Mouse (Mus musculus) embryonic facial prominence, embryonic 14.5 days (tissue): ENCODE data around the gene Gm20388. TPM values are rescaled to one million over a fixed set of nuclear protein-coding genes. Genes with fewer than 3 reads are reported as not detected.

Experiments used
- ATAC-seq: fragments of 200-750 bp; cut with Nextera tagmentation; 2 replicates; pipeline ENCODE4 v1.8.0; 2017; ENCODE audit warnings: low read depth, moderate number of reproducible peaks, moderate TSS enrichment
- DNase-seq: peaks from one replicate; pipeline ENCODE4 v3.0.0-alpha.2; 2015; ENCODE audit warnings: low spot score
- H3K27ac ChIP-seq: fragments of 300-500 bp; sonication (generic); replicated peaks from 2 replicates; pipeline ENCODE4 v1.5.1; 2014; ENCODE audit warnings: low read depth, mild to moderate bottlenecking, low read length, moderate library complexity
- H3K27me3 ChIP-seq: fragments of 300-500 bp; sonication (generic); replicated peaks from 2 replicates; pipeline ENCODE4 v1.6.1; 2014; ENCODE audit warnings: low read length; ENCODE audit not compliant: control insufficient read depth, insufficient read depth
- H3K36me3 ChIP-seq: fragments of 300-500 bp; sonication (generic); 2 replicates; pipeline ENCODE4 v1.6.1; 2014; ENCODE audit warnings: low read length, mixed read lengths; ENCODE audit not compliant: control insufficient read depth, insufficient read depth
- H3K4me1 ChIP-seq: fragments of 300-500 bp; sonication (generic); 2 replicates; pipeline ENCODE4 v1.6.1; 2014; ENCODE audit warnings: antibody characterized with exemption, low read length; ENCODE audit not compliant: control insufficient read depth, insufficient read depth
- H3K4me2 ChIP-seq: fragments of 300-500 bp; sonication (generic); 2 replicates; pipeline ENCODE4 v1.6.1; 2014; ENCODE audit warnings: low read depth, mild to moderate bottlenecking, low read length, moderate library complexity, mixed read lengths
- H3K4me3 ChIP-seq: fragments of 300-500 bp; sonication (generic); 2 replicates; pipeline ENCODE4 v1.5.1; 2014; ENCODE audit warnings: low read depth, mild to moderate bottlenecking, low read length
- H3K9ac ChIP-seq: fragments of 300-500 bp; sonication (generic); 2 replicates; pipeline ENCODE4 v1.6.1; 2014; ENCODE audit warnings: low read depth, mild to moderate bottlenecking, low read length, moderate library complexity, mixed read lengths
- H3K9me3 ChIP-seq: fragments of 300-500 bp; sonication (generic); 2 replicates; pipeline ENCODE4 v1.6.1; 2016; ENCODE audit warnings: low read length; ENCODE audit not compliant: control insufficient read depth
- WGBS: fragments of 180-500 bp; shearing (Covaris S2); extraction: QIAGEN DNeasy Blood & Tissue Kit; methylation state at CpG from one replicate; pipeline ENCODE4 v1.1.7; 2014; 5-methylcytosine and 5-hydroxymethylcytosine counted together
- polyA plus RNA-seq: library from polyadenylated mRNA; unstranded; fragments of >200 nt; fragmentation: Nextera tagmentation; extraction: Ambion mirVana; gene quantifications from 2 replicates; pipeline ENCODE4 v1.2.1, GENCODE M21; 2014

Gene Gm20388
- polyA plus RNA-seq, 1 experiment from 2014 or later: not detected

- WGBS: 32% methylated on average over 16 of the region's 16 CpGs
- ATAC-seq: no peak
- DNase-seq: peak; percentile 11
Measured at GRCm38 (mm10) chr8:123478456-123479218, 3568.0 kb downstream of the Gm20388 start.

DNA sequence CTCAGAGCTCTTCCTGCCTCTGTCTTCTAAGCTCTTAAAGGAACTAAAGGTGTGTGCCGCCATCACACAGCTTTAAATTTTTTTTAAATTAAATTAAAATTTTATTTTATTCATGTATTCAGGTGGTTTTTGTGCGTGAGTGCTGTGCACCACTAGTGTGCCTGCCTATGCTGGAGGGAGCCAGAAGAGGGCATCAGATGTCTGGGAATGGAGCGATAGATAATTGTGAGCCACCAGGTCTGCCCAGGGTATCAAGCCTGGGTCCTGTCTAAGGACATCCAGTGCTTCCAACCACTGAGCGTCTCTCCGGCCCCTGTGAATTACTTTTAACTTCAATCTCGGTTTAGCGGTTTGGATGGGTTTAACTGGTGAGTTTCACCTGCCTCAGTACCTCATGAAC is 3572.0 kb downstream of the Gm20388 start:
- H3K27ac ChIP-seq: no peak overlapping the region
- no peak overlapping the region for H3K4me2 ChIP-seq
- no peaks in the 10 kb centered on the region for H3K27me3 ChIP-seq
- H3K36me3 ChIP-seq: peaks cover 60% of the 10 kb centered on the region
- peaks cover 8% of the 10 kb centered on the region; the same call in 1 of the 2 replicates for H3K4me1 ChIP-seq
- ATAC-seq: no peak
- WGBS: 93% methylated on average over 7 of the region's 7 CpGs
- H3K9ac ChIP-seq: no peak overlapping the region
- no peak overlapping the region for H3K4me3 ChIP-seq
- no peak for DNase-seq
- H3K9me3 ChIP-seq: no peaks in the 10 kb centered on the region

More at GRCm38 (mm10) chr8:123478456-123479218, 3568.0 kb downstream of the Gm20388 start:
- peaks cover 29% of the 10 kb centered on the region for H3K36me3 ChIP-seq
- H3K4me1 ChIP-seq: peaks cover 14% of the 10 kb centered on the region
- peak overlapping the region; percentile 79 for H3K4me2 ChIP-seq
- H3K9ac ChIP-seq: peak overlapping the region; percentile 84
- H3K4me3 ChIP-seq: peak overlapping the region; percentile 90
- peak overlapping the region; percentile 93 for H3K27ac ChIP-seq
- no peaks in the 10 kb centered on the region for H3K9me3 ChIP-seq
- no peaks in the 10 kb centered on the region for H3K27me3 ChIP-seq

- DNase-seq (no peak), ATAC-seq (no peak)
- H3K4me3 ChIP-seq: no peak overlapping the region
- H3K36me3 ChIP-seq: peaks cover 98% of the 10 kb centered on the region
- no peaks in the 10 kb centered on the region for H3K4me1 ChIP-seq
- no peak overlapping the region for H3K27ac ChIP-seq
- H3K4me2 ChIP-seq: no peak overlapping the region
- WGBS: 95% methylated on average over 15 of the region's 15 CpGs
- no peaks in the 10 kb centered on the region for H3K27me3 ChIP-seq
- no peak overlapping the region for H3K9ac ChIP-seq
- no peaks in the 10 kb centered on the region for H3K9me3 ChIP-seq
Measured at GRCm38 (mm10) chr8:123491280-123492075, 3580.8 kb downstream of the Gm20388 start.

- 94% methylated on average over 9 of the region's 9 CpGs for WGBS
- Histone ChIP-seq H3K27ac (no peak overlapping the region), H3K9me3 (no peaks in the 10 kb centered on the region), H3K9ac (no peak overlapping the region), H3K36me3 (peaks cover 97% of the 10 kb centered on the region), H3K4me2 (no peak overlapping the region), H3K4me1 (no peaks in the 10 kb centered on the region), H3K27me3 (no peaks in the 10 kb centered on the region), H3K4me3 (no peak overlapping the region)
- DNase-seq (no peak), ATAC-seq (no peak)
Measured at GRCm38 (mm10) chr8:123492898-123493297, 3582.3 kb downstream of the Gm20388 start.

DNA sequence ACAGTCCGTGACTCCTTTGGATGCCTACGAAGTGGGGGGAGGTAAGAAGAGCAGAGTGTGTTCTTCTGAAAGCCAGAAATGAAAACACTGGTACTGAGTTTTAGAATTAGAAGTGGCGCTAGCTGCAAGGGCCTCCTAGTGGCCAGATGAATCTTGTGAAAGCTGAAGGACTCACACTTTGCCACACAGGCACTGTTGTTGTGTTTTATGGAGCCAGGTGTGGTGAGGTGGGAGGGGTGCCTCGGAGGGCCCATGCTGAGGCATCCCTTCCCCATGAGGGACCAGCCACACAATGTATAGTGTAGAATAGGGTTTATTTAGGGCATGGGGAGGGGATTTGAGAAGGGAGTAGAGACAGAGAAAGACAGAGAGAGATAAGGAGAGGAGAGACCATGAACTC is 3587.1 kb downstream of the Gm20388 start:
- Histone ChIP-seq H3K4me3 (no peak overlapping the region), H3K36me3 (peaks cover 97% of the 10 kb centered on the region), H3K9ac (no peak overlapping the region), H3K4me2 (no peak overlapping the region), H3K4me1 (no peaks in the 10 kb centered on the region), H3K9me3 (no peaks in the 10 kb centered on the region), H3K27ac (no peak overlapping the region), H3K27me3 (no peaks in the 10 kb centered on the region)
- WGBS: 85% methylated on average over 4 of the region's 4 CpGs
- no peak for DNase-seq
- ATAC-seq: no peak

- ATAC-seq: no peak
- Histone ChIP-seq H3K9ac (no peak overlapping the region), H3K4me3 (no peak overlapping the region), H3K27me3 (no peaks in the 10 kb centered on the region), H3K4me1 (no peaks in the 10 kb centered on the region), H3K9me3 (no peaks in the 10 kb centered on the region), H3K27ac (no peak overlapping the region), H3K36me3 (peaks cover 97% of the 10 kb centered on the region), H3K4me2 (no peak overlapping the region)
- 91% methylated on average over 11 of the region's 11 CpGs for WGBS
- no peak for DNase-seq
Measured at GRCm38 (mm10) chr8:123498963-123499362, 3588.3 kb downstream of the Gm20388 start.

- H3K27me3 ChIP-seq: no peaks in the 10 kb centered on the region
- H3K9ac ChIP-seq: no peak overlapping the region
- WGBS: 97% methylated on average over 11 of the region's 11 CpGs
- no peaks in the 10 kb centered on the region for H3K4me1 ChIP-seq
- H3K9me3 ChIP-seq: no peaks in the 10 kb centered on the region
- peaks cover 97% of the 10 kb centered on the region for H3K36me3 ChIP-seq
- no peak for ATAC-seq
- H3K27ac ChIP-seq: no peak overlapping the region
- H3K4me3 ChIP-seq: no peak overlapping the region
- H3K4me2 ChIP-seq: no peak overlapping the region
- DNase-seq: no peak
Measured at GRCm38 (mm10) chr8:123499556-123499955, 3588.9 kb downstream of the Gm20388 start.

GRCm38 (mm10) chr8:123502192-123502591 is 3591.6 kb downstream of the Gm20388 start:
- DNase-seq (no peak), ATAC-seq (no peak)
- Histone ChIP-seq H3K4me1 (no peaks in the 10 kb centered on the region), H3K9me3 (no peaks in the 10 kb centered on the region), H3K4me2 (no peak overlapping the region), H3K9ac (no peak overlapping the region), H3K27me3 (no peaks in the 10 kb centered on the region), H3K4me3 (no peak overlapping the region), H3K27ac (no peak overlapping the region), H3K36me3 (peaks cover 95% of the 10 kb centered on the region)
- WGBS: 93% methylated on average over 5 of the region's 5 CpGs
